Mouse (Mus musculus): ENCODE data around the gene Aldh1a2. TPM values are rescaled to one million over a fixed set of nuclear protein-coding genes. Genes with fewer than 3 reads are reported as not detected.

The Aldh1a2 gene
- polyA plus RNA-seq, 1 experiment from 2014 or later = 108 TPM

- H3K4me1 ChIP-seq (ENCODE audit: control insufficient read depth, insufficient read depth, low read length) = no peaks in the 10 kb centered on the region
- ATAC-seq (ENCODE audit: insufficient read depth, low FRiP score, low TSS enrichment) (no peak), DNase-seq (ENCODE audit: low spot score) (no peak)
- no peak overlapping the region for H3K9ac ChIP-seq (ENCODE audit: low read length)
- H3K4me2 ChIP-seq (ENCODE audit: low read depth) = no peak overlapping the region
- no peaks in the 10 kb centered on the region for H3K27me3 ChIP-seq (ENCODE audit: control insufficient read depth, insufficient read depth, low read length)
- H3K4me3 ChIP-seq (ENCODE audit: low read depth, low read length) = no peak overlapping the region
- 89% methylated on average over 3 of the region's 3 CpGs for WGBS
- H3K27ac ChIP-seq (ENCODE audit: low read depth, low read length) = no peak overlapping the region
- H3K9me3 ChIP-seq (ENCODE audit: control insufficient read depth, low read length) = no peaks in the 10 kb centered on the region
- H3K36me3 ChIP-seq (ENCODE audit: control insufficient read depth, insufficient read depth, low read length) = no peaks in the 10 kb centered on the region
These were observed 54.6 kb downstream of the Aldh1a2 start for GRCm38 (mm10) chr9:71270205-71270604.

GRCm38 (mm10) chr9:71276149-71276721, 60.6 kb downstream of the Aldh1a2 start:
- Histone ChIP-seq H3K4me3 (ENCODE audit: low read depth, low read length) (no peak overlapping the region), H3K36me3 (ENCODE audit: control insufficient read depth, insufficient read depth, low read length) (no peaks in the 10 kb centered on the region), H3K4me2 (ENCODE audit: low read depth) (no peak overlapping the region), H3K9ac (ENCODE audit: low read length) (no peak overlapping the region), H3K27ac (ENCODE audit: low read depth, low read length) (no peak overlapping the region), H3K27me3 (ENCODE audit: control insufficient read depth, insufficient read depth, low read length) (no peaks in the 10 kb centered on the region), H3K9me3 (ENCODE audit: control insufficient read depth, low read length) (no peaks in the 10 kb centered on the region), H3K4me1 (ENCODE audit: control insufficient read depth, insufficient read depth, low read length) (no peaks in the 10 kb centered on the region)
- ATAC-seq (ENCODE audit: insufficient read depth, low FRiP score, low TSS enrichment) (no peak), DNase-seq (ENCODE audit: low spot score) (peak; percentile 43)
- 54% methylated on average over 14 of the region's 14 CpGs for WGBS

GRCm38 (mm10) chr9:71278741-71279140, 63.2 kb downstream of the Aldh1a2 start:
- H3K4me3 ChIP-seq (ENCODE audit: low read depth, low read length) = no peak overlapping the region
- ATAC-seq (ENCODE audit: insufficient read depth, low FRiP score, low TSS enrichment) = no peak
- H3K36me3 ChIP-seq (ENCODE audit: control insufficient read depth, insufficient read depth, low read length) = no peaks in the 10 kb centered on the region

GRCm38 (mm10) chr9:71283156-71283555, 67.6 kb downstream of the Aldh1a2 start:
- 88% methylated on average over 7 of the region's 7 CpGs for WGBS

More at GRCm38 (mm10) chr9:71278741-71279140, 63.2 kb downstream of the Aldh1a2 start:
- H3K27ac ChIP-seq (ENCODE audit: low read depth, low read length) = no peak overlapping the region
- DNase-seq (ENCODE audit: low spot score) = no peak
- 92% methylated on average over 4 of the region's 4 CpGs for WGBS
- H3K4me1 ChIP-seq (ENCODE audit: control insufficient read depth, insufficient read depth, low read length) = no peaks in the 10 kb centered on the region
- H3K27me3 ChIP-seq (ENCODE audit: control insufficient read depth, insufficient read depth, low read length) = no peaks in the 10 kb centered on the region
- no peaks in the 10 kb centered on the region for H3K9me3 ChIP-seq (ENCODE audit: control insufficient read depth, low read length)
- H3K9ac ChIP-seq (ENCODE audit: low read length) = no peak overlapping the region
- H3K4me2 ChIP-seq (ENCODE audit: low read depth) = no peak overlapping the region

GRCm38 (mm10) chr9:71285231-71285630, 69.6 kb downstream of the Aldh1a2 start:
- no peaks in the 10 kb centered on the region for H3K9me3 ChIP-seq (ENCODE audit: control insufficient read depth, low read length)
- ATAC-seq (ENCODE audit: insufficient read depth, low FRiP score, low TSS enrichment) (no peak), DNase-seq (ENCODE audit: low spot score) (no peak)
- no peak overlapping the region for H3K4me3 ChIP-seq (ENCODE audit: low read depth, low read length)
- no peaks in the 10 kb centered on the region for H3K27me3 ChIP-seq (ENCODE audit: control insufficient read depth, insufficient read depth, low read length)
- 88% methylated on average over 3 of the region's 3 CpGs for WGBS
- H3K27ac ChIP-seq (ENCODE audit: low read depth, low read length) = no peak overlapping the region
- H3K36me3 ChIP-seq (ENCODE audit: control insufficient read depth, insufficient read depth, low read length) = no peaks in the 10 kb centered on the region
- H3K4me2 ChIP-seq (ENCODE audit: low read depth) = no peak overlapping the region
- H3K4me1 ChIP-seq (ENCODE audit: control insufficient read depth, insufficient read depth, low read length) = no peaks in the 10 kb centered on the region
- no peak overlapping the region for H3K9ac ChIP-seq (ENCODE audit: low read length)

More at GRCm38 (mm10) chr9:71283156-71283555, 67.6 kb downstream of the Aldh1a2 start:
- ATAC-seq (ENCODE audit: insufficient read depth, low FRiP score, low TSS enrichment) (no peak), DNase-seq (ENCODE audit: low spot score) (no peak)
- H3K4me1 ChIP-seq (ENCODE audit: control insufficient read depth, insufficient read depth, low read length) = no peaks in the 10 kb centered on the region
- H3K36me3 ChIP-seq (ENCODE audit: control insufficient read depth, insufficient read depth, low read length) = no peaks in the 10 kb centered on the region
- H3K9ac ChIP-seq (ENCODE audit: low read length) = no peak overlapping the region
- no peaks in the 10 kb centered on the region for H3K9me3 ChIP-seq (ENCODE audit: control insufficient read depth, low read length)
- no peak overlapping the region for H3K27ac ChIP-seq (ENCODE audit: low read depth, low read length)
- no peaks in the 10 kb centered on the region for H3K27me3 ChIP-seq (ENCODE audit: control insufficient read depth, insufficient read depth, low read length)
- no peak overlapping the region for H3K4me3 ChIP-seq (ENCODE audit: low read depth, low read length)
- no peak overlapping the region for H3K4me2 ChIP-seq (ENCODE audit: low read depth)

GRCm38 (mm10) chr9:71286420-71286819, 70.8 kb downstream of the Aldh1a2 start:
- Histone ChIP-seq H3K27ac (ENCODE audit: low read depth, low read length) (no peak overlapping the region), H3K27me3 (ENCODE audit: control insufficient read depth, insufficient read depth, low read length) (no peaks in the 10 kb centered on the region), H3K4me3 (ENCODE audit: low read depth, low read length) (no peak overlapping the region), H3K4me2 (ENCODE audit: low read depth) (no peak overlapping the region), H3K36me3 (ENCODE audit: control insufficient read depth, insufficient read depth, low read length) (no peaks in the 10 kb centered on the region), H3K4me1 (ENCODE audit: control insufficient read depth, insufficient read depth, low read length) (no peaks in the 10 kb centered on the region), H3K9ac (ENCODE audit: low read length) (no peak overlapping the region), H3K9me3 (ENCODE audit: control insufficient read depth, low read length) (no peaks in the 10 kb centered on the region)
- DNase-seq (ENCODE audit: low spot score) (no peak), ATAC-seq (ENCODE audit: insufficient read depth, low FRiP score, low TSS enrichment) (no peak)
- WGBS = 89% methylated on average over 9 of the region's 9 CpGs

- no peak overlapping the region for H3K27ac ChIP-seq (ENCODE audit: low read depth, low read length)
- H3K4me2 ChIP-seq (ENCODE audit: low read depth) = no peak overlapping the region
- ATAC-seq (ENCODE audit: insufficient read depth, low FRiP score, low TSS enrichment) = no peak
- no peaks in the 10 kb centered on the region for H3K27me3 ChIP-seq (ENCODE audit: control insufficient read depth, insufficient read depth, low read length)
- no peak overlapping the region for H3K9ac ChIP-seq (ENCODE audit: low read length)
- no peaks in the 10 kb centered on the region for H3K36me3 ChIP-seq (ENCODE audit: control insufficient read depth, insufficient read depth, low read length)
- no peak for DNase-seq (ENCODE audit: low spot score)
- no peak overlapping the region for H3K4me3 ChIP-seq (ENCODE audit: low read depth, low read length)
- H3K9me3 ChIP-seq (ENCODE audit: control insufficient read depth, low read length) = no peaks in the 10 kb centered on the region
- H3K4me1 ChIP-seq (ENCODE audit: control insufficient read depth, insufficient read depth, low read length) = no peaks in the 10 kb centered on the region
- WGBS = 75% methylated on average over 6 of the region's 6 CpGs
These were observed 73.1 kb downstream of the Aldh1a2 start for GRCm38 (mm10) chr9:71288738-71289137.

DNA sequence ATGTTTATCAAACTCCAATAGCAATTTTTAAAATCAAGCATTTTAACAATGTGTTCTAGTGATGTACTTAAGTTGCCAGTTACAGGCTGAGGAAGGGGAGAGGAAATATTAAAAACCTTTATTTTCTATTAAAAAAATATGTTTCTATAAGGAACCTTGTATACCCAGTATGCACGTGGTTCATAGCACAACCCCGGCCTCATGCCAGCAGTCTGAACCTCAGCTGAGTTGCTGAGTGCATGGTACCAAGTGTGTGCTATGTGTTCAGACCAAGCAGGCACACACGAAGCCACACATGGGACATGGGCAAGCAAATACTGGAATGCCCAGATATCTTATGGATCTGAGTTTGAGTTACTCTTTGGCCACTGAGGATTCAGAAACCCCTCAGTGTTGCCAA, 74.2 kb downstream of the Aldh1a2 start:
- Histone ChIP-seq H3K4me3 (ENCODE audit: low read depth, low read length) (no peak overlapping the region), H3K27me3 (ENCODE audit: control insufficient read depth, insufficient read depth, low read length) (no peaks in the 10 kb centered on the region), H3K9ac (ENCODE audit: low read length) (no peak overlapping the region), H3K9me3 (ENCODE audit: control insufficient read depth, low read length) (no peaks in the 10 kb centered on the region), H3K4me1 (ENCODE audit: control insufficient read depth, insufficient read depth, low read length) (no peaks in the 10 kb centered on the region), H3K27ac (ENCODE audit: low read depth, low read length) (no peak overlapping the region), H3K4me2 (ENCODE audit: low read depth) (no peak overlapping the region), H3K36me3 (ENCODE audit: control insufficient read depth, insufficient read depth, low read length) (no peaks in the 10 kb centered on the region)
- 88% methylated on average over 3 of the region's 3 CpGs for WGBS
- ATAC-seq (ENCODE audit: insufficient read depth, low FRiP score, low TSS enrichment) (no peak), DNase-seq (ENCODE audit: low spot score) (no peak)

DNA sequence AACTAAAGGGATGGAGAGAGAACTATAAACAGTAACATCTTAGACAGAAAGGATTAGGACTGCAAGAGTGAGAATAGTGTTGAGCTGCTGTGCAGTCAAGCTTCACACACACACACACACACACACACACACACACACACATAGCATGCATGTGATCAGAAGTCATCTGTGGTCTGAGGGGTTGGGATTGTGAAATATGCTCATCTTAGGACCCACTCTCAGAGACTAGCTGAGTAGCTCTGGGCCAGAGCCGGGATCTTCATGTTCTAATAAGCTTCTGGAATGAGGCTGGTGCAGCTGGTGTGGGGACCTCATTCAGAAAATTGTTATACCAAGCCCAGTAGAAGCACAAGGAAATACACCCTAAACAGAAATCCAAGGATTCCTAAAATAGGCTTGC, 75.1 kb downstream of the Aldh1a2 start:
- H3K9ac ChIP-seq (ENCODE audit: low read length) = no peak overlapping the region
- no peaks in the 10 kb centered on the region for H3K9me3 ChIP-seq (ENCODE audit: control insufficient read depth, low read length)
- no peaks in the 10 kb centered on the region for H3K36me3 ChIP-seq (ENCODE audit: control insufficient read depth, insufficient read depth, low read length)
- H3K4me1 ChIP-seq (ENCODE audit: control insufficient read depth, insufficient read depth, low read length) = no peaks in the 10 kb centered on the region
- no peaks in the 10 kb centered on the region for H3K27me3 ChIP-seq (ENCODE audit: control insufficient read depth, insufficient read depth, low read length)
- WGBS = 85% methylated on average over 1 of the region's 1 CpGs
- DNase-seq (ENCODE audit: low spot score) (no peak), ATAC-seq (ENCODE audit: insufficient read depth, low FRiP score, low TSS enrichment) (no peak)
- H3K4me3 ChIP-seq (ENCODE audit: low read depth, low read length) = no peak overlapping the region
- no peak overlapping the region for H3K4me2 ChIP-seq (ENCODE audit: low read depth)
- H3K27ac ChIP-seq (ENCODE audit: low read depth, low read length) = no peak overlapping the region

All from neural tube, embryonic 11.5 days (tissue).